Mouse (Mus musculus) central nervous system, embryonic 11.5 days (tissue): ENCODE results near the gene Zcrb1. TPM values are rescaled to one million over a fixed set of nuclear protein-coding genes. Genes with fewer than 3 reads are reported as not detected.

Experiments used
- polyA plus RNA-seq: library from polyadenylated mRNA; depleted of rRNA; stranded (reverse); fragments of >200 nt; gene quantifications from 2 replicates; pipeline ENCODE4 v1.2.3, GENCODE M21; 2012; rRNA removed

The Zcrb1 gene
- 147 and 474 TPM in 2 replicates for polyA plus RNA-seq

DNA sequence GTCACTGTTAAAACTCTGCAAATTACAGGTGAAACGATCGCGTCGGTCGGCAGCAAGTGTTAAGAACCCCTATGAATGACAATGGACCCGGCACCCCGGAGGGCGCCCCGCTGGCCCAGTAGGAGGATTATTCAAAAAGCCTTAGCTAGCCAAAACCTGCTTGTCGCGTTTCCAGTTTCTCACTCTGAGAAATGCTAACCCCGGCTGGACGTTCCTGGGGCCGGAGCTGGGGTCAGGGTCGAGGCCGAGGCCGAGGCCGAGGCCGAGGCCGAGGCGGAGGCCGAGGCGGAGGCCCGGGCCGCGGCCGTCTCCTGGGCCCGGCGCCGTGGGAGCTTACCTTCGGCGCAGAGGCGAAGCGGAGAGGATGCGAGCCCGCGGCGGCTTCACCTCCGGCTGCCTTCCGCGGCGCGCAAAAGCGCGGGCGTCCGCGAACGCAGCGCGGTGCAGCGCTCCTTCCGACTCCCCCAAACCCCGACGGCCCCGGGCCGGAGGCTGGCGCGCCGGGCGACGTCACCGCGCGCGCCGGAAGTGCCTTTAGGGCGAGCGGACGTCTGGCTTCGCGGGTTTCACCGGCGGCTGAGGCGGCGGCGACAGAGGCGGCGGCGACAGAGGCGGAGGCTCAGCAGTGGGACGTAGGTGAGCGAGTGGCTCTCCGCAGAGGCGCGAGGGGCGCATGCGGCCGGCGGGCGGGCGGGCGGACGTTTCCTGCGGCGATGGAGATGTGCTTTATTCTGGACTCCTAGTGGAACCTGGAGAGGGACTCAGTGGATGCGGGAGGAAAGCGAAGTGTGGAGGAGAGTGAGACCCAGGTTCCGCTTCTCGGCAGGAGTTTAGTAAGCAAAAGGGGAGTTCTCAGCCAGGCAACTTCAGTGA is at the start of gene Zcrb1, which contains the start of gene Pphln1:
Gene Zcrb1 (minus strand): TSS at position 509 of the 873 bp plus-strand sequence.
Gene Pphln1 (plus strand): TSS at position 525 of the 873 bp plus-strand sequence.

GRCm38 (mm10) chr15:93336925-93337761 is 61.0 kb downstream of the Zcrb1 start, which contains the start of gene Yaf2:
Gene Yaf2 (minus strand): TSS chr15:93336935.

Other genes with a start within 250 kb of the Zcrb1 start
- 20.2 and 23.1 TPM in 2 replicates for gene Gxylt1, start 123.2 kb downstream of the Zcrb1 start, polyA plus RNA-seq
- gene Yaf2, start 61.4 kb downstream of the Zcrb1 start, polyA plus RNA-seq = 38.8 and 62.1 TPM in 2 replicates
- gene Pphln1, start within 50 bp of the Zcrb1 start, polyA plus RNA-seq = 50.5 and 55.4 TPM in 2 replicates
- 9.6 and 13.4 TPM in 2 replicates for gene Prickle1, start 197.6 kb upstream of the Zcrb1 start, polyA plus RNA-seq